In genomic region chr4:128450137-128450536, GRCm38 (mm10) we compare ENCODE assay signal across 16 mouse cellular contexts.
A peak's percentile ranks its signal among the peaks of the same experiment; 100 is the strongest.
DNase-seq lines count a peak whose midpoint lies in the region.
"Had no signal": no experiment of that assay in that cellular context is flagged by ENCODE, and none has a peak within 500 bp of the region (broad histone marks: within the 10 kb centered on the region; RNA-seq: fewer than 3 reads in every experiment).

No protein-coding gene starts in this region.

- intact Hi-C loops in left cerebral cortex, postnatal 4 days (cut with DNase I) = no loop called here

- DNase-seq in frontal cortex, adult 2 months (ENCODE audit: extremely low spot score in 1 of 2, low spot score in 1 of 2) = peak; percentile 50 to 62
- no peak for DNase-seq in frontal cortex, postnatal 10 days (ENCODE audit: low spot score in 2 of 2)
- peak; percentile 28 for DNase-seq in left cerebral cortex, adult 11 months (ENCODE audit: low spot score)
- no peak for DNase-seq in left cerebral cortex, postnatal 4 days
- DNase-seq in left cerebral cortex, adult 18-20 months (ENCODE audit: low spot score in 2 of 2) = peak; percentile 28 to 50
- DNase-seq in right cerebral cortex, postnatal 14 days = peak; percentile 66
- DNase-seq in spleen, adult 12 weeks (ENCODE audit: low spot score) = no peak
- no peak for DNase-seq in adrenal gland, postnatal 36 days
- DNase-seq: B cell, adult 2 months; cerebellum, adult 18-20 months; gastrocnemius, postnatal 36 days; kidney, adult 18-20 months; kidney, postnatal 25 days; liver, postnatal 0 days; lung, postnatal 4 days; retina, postnatal 1 day had no signal

Comparison
In these comparisons a context has a peak if more than half of its experiments do, and no peak if none do; other contexts are left out.
1. DNase-seq: peak in frontal cortex, adult 2 months (2 of 2), left cerebral cortex, adult 11 months (single experiment), left cerebral cortex, adult 18-20 months (2 of 2) and right cerebral cortex, postnatal 14 days (single experiment); none in frontal cortex, postnatal 10 days (0 of 2), left cerebral cortex, postnatal 4 days (single experiment), spleen, adult 12 weeks (single experiment) and adrenal gland, postnatal 36 days (0 of 2).